Mouse (Mus musculus) heart, postnatal 14 days (tissue): ENCODE results near the gene Cdc45. TPM values are rescaled to one million over a fixed set of nuclear protein-coding genes. Genes with fewer than 3 reads are reported as not detected.

Source experiments
- DNase-seq, 2 experiments: peaks; one replicate each; pipeline ENCODE4 v3.0.0; 2021 to 2022
- intact Hi-C: fragments of 180-260 bp; cut with DNase I; formaldehyde crosslinking; loops from one replicate; pipeline ENCODE4 v1.15.1; 2025
- total RNA-seq, 2 experiments: library from RNA; stranded (reverse); gene quantifications; 2 replicates each; pipeline ENCODE4 v1.2.3; 2021

The Cdc45 gene
- total RNA-seq, 2 experiments from 2014 or later = 4.9 to 5.0 TPM

DNA sequence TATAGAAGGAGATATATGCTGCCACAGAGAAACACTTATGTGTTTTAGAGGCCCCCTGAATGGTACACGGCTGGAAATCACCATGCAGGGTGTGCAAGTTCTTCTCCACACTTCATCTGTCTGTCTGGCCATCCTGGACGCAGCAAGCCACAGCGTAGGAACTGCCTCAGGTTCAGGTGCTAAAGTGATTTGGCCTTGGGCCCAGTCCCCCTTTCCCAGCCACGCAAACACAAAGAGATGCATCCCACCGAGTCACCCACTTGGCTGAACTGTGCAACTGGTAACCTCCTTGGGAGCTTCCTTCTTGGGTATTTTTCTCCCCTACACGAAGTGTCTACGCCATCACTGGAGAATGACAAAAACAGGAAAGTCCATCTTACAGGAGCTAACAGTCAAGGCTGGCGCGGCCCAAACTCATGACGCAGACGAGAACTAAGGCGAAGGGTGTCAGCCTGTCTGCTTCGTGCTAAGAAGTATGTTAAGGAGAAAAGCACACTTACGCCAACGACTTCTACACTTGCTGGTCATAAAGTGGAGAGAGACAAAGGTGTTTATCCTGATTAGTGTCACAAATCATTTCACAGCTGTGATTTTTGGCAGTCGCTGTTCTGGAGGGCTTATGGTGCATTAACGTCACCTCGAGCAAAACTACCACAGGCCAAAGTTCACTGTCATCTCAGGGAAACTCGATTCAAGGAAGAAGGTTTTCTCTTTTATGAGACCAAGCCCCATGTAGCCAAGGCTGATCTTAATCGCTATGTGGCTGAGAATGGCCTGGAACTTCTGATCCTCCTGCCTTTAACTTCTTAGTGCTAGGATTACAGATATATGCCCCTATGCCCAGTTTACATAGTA is 65.3 kb downstream of the Cdc45 start:
- intact Hi-C loops = no loop called here
- DNase-seq = peak; percentile 50 to 59

DNA sequence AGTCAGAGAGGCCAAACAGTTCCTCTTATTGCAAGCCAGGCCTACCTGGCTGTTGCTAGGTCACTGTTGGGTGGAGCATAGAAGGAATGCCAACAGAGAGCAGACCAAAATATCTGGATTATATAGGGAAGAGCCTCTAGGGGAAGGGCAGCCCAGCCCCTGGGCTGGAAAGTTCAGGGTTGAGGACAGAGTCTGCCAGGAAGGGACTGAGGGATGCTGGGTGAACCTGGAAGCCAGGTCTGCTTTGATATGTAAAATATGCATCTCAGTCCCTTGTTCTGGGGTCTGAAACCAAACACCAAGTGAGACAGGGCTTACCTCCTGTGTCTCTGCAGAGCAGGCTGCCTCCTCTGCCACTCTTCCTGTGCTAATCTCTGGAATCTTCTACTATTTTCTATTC is 73.5 kb downstream of the Cdc45 start:
- no peak for DNase-seq
- intact Hi-C loops = no loop called here

DNA sequence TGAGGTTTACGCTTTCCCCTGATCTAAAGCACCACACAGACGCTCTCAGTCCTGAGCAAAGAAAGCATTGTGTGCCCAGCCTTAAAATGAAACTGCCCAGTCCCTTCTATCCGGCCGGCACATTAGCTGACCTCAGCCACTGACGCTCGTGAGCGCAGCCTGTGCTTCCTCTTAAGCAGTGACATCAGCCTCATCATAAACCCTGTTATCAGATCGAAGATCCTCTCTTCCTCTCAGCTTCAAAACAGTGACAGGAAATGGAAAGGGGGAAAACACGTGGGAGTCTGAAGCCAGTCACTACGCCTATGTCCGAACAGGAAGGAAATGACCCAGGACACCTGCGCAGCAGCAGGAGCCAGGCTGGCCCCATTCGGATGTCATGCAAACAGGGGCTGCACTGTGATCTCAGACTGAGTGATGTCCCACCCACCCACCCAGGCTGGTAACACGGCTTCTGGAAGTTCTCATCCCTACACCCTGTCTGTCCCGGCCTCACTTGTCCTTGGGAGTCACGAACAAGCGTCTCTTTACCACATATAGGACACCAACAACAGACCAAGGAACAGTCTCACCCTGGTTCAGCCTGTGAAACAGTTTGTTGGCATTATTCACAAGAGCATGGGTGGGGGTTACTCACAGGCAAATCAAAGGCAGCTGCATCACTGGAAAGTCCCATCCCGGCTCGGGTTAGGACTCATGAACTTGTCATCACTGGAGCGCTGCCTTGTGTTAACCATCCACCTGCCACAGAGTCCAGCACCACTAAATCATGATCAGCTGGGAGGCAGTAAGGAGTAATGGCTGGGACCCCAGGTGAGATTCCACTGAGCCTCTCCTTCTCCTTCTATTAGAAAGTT is 78.5 kb downstream of the Cdc45 start:
- intact Hi-C loops = loop anchor here (2.0 kb wide), 1 partner anchor 45 kb away; no protein-coding TSS in a partner anchor

DNA sequence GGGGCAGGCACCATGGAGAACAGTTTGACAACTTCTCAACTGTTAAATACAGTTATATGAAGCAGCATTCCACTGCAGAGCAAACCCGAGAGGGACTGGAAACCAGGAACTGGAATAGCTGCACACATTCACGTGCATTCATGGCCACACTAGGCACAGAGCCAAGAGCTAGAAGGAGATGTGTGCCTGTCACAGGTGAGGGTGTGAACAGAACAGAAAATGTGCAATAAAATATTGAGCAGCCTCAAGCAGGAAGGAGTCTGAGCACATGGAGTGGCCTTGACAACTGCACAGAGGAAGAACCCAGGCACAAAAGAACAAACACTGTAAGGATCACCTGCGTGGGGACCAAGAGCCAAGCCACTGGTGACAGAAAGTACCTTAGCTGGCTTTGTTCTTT is 81.1 kb downstream of the Cdc45 start:
- DNase-seq = no peak
- intact Hi-C loops = no loop called here

More for the DNA sequence above, 78.5 kb downstream of the Cdc45 start:
- DNase-seq = peak; percentile 37 to 40

Other genes with a start within 250 kb of the Cdc45 start
- under 1 TPM; 0.48 to 0.76 TPM for gene Tbx1, start 221.3 kb downstream of the Cdc45 start, total RNA-seq
- under 1 TPM in 1 of 2 experiments, not detected in 1; 0.29 TPM for gene Gp1bb, start 189.6 kb downstream of the Cdc45 start, total RNA-seq
- 1 to 10 TPM; 2.8 to 4.0 TPM for gene Gm49601, start 185.6 kb downstream of the Cdc45 start, total RNA-seq
- gene Sept5, start 182.0 kb downstream of the Cdc45 start, total RNA-seq = 1 to 10 TPM; 6.7 to 7.6 TPM
- gene Cldn5, start 35.1 kb downstream of the Cdc45 start, total RNA-seq = 10 to 100 TPM; 52.8 to 62.4 TPM
- 10 to 100 TPM; 56.5 to 61.4 TPM for gene Ufd1, start 208 bp downstream of the Cdc45 start, total RNA-seq
- gene 2510002D24Rik, start 24.6 kb upstream of the Cdc45 start, total RNA-seq = 10 to 100 TPM; 18.3 to 19.2 TPM
- not detected for gene Gm28539, start 24.6 kb upstream of the Cdc45 start, total RNA-seq
- gene Mrpl40, start 64.9 kb upstream of the Cdc45 start, total RNA-seq = 10 to 100 TPM; 52.2 to 52.4 TPM
- 10 to 100 TPM; 24.8 to 27.4 TPM for gene Hira, start 65.0 kb upstream of the Cdc45 start, total RNA-seq